Mouse (Mus musculus) thymus, adult 2 months (tissue): ENCODE data around the gene Rhbdl2.

Experiments
- CTCF ChIP-seq: fragments of 200-500 bp; IDR thresholded peaks from 2 replicates; pipeline ENCODE4 v1.5.1; 2012; ENCODE audit warnings: mild to moderate bottlenecking, control low read depth, low read length, moderate library complexity, borderline replicate concordance; ENCODE audit not compliant: control insufficient read depth, poor library complexity, insufficient read depth; ENCODE audit errors: extremely low read depth
- POLR2A ChIP-seq: fragments of 200-500 bp; IDR thresholded peaks from 2 replicates; pipeline ENCODE4 v1.6.1; 2012; ENCODE audit warnings: mild to moderate bottlenecking, low read length, control low read depth, moderate library complexity; ENCODE audit not compliant: control insufficient read depth, poor library complexity, insufficient read depth; ENCODE audit errors: extremely low read depth

GRCm38 (mm10) chr4:123750707-123751312 lies 36.9 kb upstream of the Rhbdl2 start:
- TF ChIP-seq POLR2A (no peak), CTCF (no peak)
